Mouse (Mus musculus) stomach, postnatal 0 days (tissue): ENCODE data around the gene Lgsn.

Experiments
- CTCF ChIP-seq: IDR thresholded peaks from 2 replicates; pipeline ENCODE4 v1.5.1; 2016; ENCODE audit warnings: antibody characterized with exemption, low read depth, mild to moderate bottlenecking, moderate library complexity
- EP300 ChIP-seq: optimal IDR thresholded peaks from 2 replicates; pipeline ENCODE3; 2016; ENCODE audit warnings: antibody characterized with exemption

GRCm38 (mm10) chr1:31205770-31206169 lies 29.6 kb downstream of the Lgsn start:
- no peak for TF ChIP-seq CTCF
- TF ChIP-seq EP300: no peak
